Mouse (Mus musculus): ENCODE data around the gene Myh14.
"Not testable (repeated sequence)": the region's sequence is repeated elsewhere in the genome, so short reads cannot be mapped to it uniquely, and the experiment has no call there.

Myh14 gene

DNA sequence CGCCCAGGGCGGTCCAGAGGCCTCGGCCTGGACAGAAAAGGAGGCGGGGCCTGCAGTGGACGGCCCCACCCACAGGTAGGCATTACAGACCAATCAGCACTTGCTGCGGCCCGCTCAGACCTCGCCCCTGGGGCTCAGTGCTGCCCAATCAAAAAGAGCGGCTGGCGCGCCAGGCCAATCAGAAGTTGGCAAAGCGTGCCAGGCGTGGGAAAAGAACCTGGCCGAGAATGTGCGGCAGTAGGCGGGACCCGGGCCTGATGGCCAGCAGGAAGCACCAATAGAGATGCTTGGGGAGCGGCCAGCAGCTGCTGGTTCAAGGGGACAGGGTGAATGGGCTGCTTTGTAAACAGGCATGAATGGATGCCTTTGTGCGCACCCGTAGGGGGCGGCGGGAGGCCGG is at the start of gene Myh14:
Myh14 (minus strand) TSS at position 41 of the 400 bp plus-strand sequence.
- peak; percentile 96 for DNase-seq (ENCODE audit: low spot score)

DNA sequence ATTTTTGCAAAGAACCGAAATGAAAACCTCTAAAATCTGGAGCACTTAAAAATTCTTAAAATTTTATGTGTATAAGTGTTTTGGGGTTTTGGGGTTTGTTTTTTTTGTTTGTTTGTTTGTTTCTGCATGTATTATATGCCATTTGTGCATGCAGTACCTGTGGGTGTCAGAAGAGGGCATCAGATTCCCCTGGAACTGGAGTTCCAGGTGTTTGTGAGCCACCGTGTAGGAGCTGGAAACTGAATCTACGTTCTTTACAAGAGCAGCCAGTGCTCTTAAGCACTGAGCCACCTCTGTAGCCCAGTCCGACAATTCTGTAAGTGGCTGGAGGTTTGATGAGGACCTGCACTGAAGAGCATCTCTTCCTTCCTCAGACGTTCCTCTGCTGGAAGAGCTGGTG is 39.2 kb upstream of the Myh14 start:
- no peak for DNase-seq (ENCODE audit: low spot score)

DNA sequence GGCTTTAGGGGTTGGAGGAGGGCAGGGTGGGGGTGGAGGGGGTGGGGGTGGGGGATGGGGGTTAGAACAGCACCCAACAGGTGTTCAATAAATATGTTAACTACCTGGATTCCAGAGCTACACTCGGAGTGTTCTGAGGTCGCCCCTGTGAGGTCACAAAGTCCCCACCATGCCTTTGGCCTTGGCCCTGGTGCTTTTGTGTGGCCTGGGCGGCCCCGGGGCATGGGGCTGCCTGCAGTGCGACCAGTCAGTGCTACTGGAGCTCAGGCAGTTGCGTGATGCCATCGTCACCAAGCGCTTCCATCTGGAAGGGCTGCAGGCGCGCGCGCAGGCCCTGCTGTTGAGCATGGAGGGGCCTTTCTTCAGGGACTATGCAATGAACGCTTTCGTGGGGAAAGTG is 37.9 kb upstream of the Myh14 start, which contains the start of gene Izumo2:
Izumo2 (plus strand) TSS at position 169 of the 400 bp plus-strand sequence.
- no peak for DNase-seq (ENCODE audit: low spot score)

DNA sequence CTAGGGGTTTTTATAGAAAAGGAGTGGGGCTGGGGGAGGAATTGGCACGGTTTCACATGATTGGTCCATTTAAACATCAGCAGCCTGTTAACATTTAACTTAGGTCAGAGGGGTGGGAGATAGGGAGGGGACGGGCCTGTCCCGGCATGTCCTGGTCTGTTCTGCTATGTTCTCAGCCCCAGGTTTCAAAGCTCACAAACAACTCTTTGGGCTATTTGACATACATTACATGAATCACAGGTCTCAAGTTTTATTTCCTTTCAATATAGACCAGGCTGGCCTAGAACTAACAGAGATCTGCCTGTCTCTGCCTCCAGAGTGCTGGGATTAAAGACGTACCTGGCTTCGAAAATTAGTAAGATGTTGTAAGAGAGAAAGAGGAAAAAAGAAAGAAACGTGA is 37.5 kb upstream of the Myh14 start:
- not testable (repeated sequence) for DNase-seq (ENCODE audit: low spot score)

DNA sequence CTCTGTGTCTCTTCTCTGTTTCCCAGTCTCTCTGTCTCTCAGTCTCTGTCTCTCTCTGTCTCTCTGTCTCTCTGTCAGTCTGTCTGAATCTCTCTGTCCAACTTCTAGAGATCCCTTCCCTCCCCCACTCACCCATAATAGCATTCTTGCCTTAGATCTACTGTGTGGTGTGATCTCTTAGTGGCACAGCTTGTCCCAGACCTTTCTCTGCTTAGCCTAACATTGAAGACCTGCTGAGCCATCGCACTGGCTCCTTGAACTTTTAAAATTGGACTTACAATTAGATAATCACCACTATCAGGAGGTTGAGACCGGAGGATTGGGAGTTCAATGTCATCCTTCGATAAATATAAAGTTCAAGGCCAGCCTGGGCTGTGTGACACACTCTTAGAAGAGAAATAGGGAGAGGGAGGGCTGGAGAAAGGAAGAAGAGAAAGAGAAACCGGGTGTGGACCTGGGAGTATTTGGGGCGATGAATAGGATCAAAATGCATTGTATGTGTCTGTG is 36.6 kb upstream of the Myh14 start:
- DNase-seq (ENCODE audit: low spot score): no peak

DNA sequence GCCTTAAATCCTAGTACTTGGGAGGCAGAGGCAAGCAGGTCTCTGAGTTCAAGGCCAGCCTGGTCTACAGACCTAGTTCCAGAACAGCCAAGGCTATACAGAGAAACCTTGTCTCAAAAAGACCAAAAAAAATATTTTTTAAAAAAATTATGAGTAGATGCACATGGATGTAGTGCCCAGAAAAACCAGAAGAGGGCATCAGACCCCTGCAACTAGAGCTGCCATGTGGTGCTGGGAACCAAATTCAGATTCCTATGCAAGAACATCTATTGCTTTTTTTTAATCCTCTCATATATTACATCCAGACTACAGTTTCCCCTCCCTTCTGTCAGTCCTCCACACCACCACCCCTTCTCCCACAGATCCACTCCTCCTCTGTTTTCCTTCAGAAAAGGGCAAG is 35.7 kb upstream of the Myh14 start:
- no peak for DNase-seq (ENCODE audit: low spot score)

DNA sequence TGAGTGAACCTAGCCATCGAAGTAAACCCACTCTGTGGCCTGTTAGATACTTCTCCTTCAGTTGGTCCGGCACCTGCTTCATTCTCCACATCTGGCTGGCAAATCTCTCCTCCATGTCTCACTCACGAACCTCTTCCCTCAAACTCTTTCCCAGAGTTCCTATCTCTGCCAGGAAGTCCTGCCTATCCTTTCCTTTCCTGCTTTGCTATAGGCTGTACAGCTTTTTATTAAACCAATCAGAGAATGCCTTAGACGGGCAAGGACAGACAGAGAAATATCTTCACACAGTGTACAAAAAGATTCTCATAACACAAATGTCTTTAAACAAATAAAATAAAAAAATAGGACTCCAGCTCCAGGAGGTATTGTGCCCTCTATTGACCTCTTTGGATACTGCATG is 34.4 kb upstream of the Myh14 start:
- no peak for DNase-seq (ENCODE audit: low spot score)

DNA sequence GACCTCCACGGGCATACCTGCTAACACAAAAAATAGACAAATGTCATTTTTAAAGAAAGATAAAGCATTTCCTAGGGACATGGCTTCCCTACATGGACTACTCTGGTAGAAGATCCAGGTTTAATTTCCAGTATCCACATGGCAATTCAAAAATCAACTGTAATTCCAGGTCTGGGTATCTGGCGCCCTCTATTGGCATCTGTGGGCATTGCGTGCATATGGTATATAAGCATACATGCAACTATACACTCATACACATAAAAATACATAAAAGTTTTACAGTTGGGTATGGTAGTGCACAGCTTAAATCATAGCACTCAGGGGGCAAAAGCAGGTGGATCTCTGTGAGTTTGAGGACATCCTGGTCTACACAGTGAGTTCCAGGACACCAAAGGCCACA is 33.7 kb upstream of the Myh14 start:
- peak; percentile 58 for DNase-seq (ENCODE audit: low spot score)

DNA sequence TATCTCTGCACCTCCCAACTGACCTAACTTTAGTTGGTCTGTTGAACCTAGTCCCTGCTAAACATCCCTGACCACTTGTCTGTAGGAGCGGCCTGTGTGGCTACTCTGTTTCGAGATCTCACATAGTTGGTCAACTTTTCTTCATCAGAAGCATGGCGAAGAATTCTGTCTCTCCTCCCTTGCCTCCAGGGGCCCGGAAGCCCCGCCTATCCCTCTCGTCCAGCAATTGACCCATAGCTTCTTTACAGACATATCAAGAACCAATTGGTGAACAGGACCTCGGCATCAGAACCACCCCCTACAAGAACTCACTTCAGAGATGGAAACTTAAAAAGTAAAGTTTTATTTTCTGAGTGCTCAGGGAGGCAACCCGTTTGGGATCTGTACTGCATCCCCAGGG is 32.3 kb upstream of the Myh14 start:
- no peak for DNase-seq (ENCODE audit: low spot score)

DNA sequence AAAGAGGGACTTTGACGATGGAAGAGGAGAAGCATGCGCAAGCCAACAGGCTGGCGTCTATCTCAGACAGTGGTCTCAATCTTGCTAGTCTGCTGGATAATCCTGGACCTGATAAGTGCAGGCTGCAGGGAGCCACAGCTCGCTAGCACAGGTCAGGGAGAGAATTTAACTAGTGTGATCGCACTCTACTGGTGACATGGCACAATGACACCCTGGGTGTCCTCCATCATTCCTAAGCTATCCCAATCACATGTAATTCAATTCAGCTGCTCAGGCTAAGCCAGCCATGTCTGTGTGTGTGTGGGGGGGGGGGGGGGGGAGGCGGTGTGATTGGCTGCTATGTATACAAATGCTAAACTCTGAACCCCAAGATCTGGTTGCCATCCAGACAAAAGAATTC is 31.3 kb upstream of the Myh14 start:
- DNase-seq (ENCODE audit: low spot score): peak; percentile 65

DNA sequence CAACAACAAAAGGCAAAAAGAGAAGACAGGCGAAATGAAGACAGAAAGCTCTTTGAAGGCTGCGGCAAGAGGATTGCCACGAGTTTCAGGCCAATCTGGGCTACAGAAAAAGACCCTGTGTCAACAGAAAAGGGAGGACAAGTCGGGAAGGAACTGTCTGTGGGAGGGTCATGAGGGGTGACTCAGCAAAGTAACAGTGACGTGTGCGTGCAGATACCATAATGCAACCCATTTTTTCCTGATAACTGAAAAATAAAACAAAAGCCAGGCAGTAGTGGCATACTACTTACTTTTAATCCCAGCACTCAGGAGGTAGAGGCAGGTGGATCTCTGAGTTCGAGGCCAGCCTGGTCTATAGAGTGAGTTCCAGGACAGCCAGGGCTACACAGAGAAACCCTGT is 27.3 kb upstream of the Myh14 start:
- DNase-seq (ENCODE audit: low spot score): no peak

DNA sequence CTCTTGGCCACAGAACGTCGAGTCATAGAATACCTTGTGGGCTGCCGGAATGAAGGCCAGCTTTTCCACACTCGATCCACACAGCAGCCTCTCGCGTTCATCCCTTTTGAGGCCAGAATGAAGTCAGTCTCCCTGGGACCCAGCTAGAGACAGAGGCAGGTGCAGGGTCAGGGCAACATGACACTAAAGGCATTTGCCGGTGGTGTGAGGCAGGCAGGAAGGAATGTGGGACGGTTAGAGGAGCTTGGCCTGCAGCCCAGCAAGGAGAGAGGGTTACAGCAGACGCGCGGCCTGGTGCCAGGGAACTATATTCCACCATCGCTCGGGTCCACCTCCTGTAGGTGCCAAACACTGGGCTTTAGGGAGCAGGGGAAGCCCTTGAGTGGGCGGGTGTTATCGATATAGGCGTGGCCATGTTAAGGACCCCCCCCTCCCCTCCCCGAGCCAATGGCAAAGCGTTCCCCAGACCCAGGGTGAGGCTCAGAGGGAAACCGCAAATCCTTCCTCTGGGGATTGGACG is 26.6 kb upstream of the Myh14 start:
- DNase-seq (ENCODE audit: low spot score): no peak

DNA sequence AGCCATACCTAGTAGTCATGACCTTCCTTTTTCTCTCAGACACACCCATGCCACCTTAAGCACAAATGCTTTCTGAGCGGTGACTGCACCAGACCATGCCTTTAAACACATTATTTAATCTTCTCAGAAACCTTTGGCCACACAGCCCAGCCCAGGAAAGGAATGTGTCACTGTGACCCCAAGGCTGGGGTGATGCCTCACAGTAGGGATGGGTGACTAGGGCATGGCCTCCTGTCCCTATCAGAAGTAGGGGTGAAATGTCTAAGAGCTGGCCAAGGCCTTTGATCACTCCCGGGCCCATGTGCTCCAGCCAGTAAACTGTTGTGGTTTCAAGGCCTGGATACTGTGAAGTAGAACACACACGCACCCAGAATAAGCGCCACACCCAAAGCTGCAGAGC is 24.6 kb upstream of the Myh14 start:
- DNase-seq (ENCODE audit: low spot score): no peak

DNA sequence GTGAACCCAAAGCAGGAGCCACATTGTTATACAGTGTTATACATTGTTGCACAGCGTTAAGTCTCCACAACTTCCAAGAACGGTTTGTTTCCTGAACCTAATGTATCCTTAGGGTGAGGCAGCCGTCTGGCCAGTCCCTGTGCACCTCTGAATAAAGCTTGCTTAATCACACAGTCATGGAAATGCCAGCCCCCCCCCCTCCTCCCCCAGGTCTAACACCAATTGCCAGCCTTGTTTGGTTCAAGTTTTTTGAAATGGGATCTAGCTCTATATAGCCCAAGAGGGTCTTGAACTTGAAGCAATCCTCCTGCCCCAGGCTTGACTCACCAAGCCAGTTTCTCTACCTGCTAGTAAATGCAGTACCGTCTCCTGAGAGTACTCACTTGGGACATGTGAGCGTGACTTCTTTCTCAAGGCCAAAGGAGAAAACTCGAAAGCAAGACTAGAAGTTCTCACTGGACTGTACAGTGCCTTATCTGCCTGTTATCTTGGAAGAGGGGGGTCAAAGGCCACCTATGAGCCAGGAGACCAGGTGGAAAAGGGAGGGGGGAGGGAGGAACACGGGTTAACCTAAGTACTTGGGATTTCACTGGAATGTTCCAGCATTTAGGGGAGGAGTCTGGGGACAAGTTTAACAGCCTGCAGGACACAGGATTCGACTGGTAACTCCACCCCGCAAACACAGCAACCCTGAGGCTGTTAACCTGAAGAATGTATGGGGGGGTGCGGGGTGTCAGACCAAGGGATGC is 23.0 kb upstream of the Myh14 start:
- DNase-seq (ENCODE audit: low spot score): no peak

DNA sequence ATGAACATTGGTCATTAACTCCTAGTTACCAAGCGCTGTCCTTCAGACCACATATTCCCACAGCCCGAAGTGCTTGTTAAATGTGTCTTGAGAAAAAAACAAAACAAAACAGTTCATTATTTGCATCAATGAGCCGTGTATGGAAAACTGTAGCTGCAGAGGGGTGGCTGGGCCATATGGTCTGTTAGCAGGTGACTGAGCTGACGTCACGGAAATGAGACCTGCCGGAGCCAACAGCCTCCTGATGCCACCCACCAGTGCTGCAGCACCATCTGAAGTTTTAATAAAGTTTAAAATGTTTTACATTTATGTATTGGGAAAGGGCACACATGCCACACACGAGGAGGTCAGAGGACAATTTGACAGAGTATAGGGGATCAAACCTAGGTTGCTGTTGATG is 18.7 kb upstream of the Myh14 start:
- DNase-seq (ENCODE audit: low spot score): no peak

DNA sequence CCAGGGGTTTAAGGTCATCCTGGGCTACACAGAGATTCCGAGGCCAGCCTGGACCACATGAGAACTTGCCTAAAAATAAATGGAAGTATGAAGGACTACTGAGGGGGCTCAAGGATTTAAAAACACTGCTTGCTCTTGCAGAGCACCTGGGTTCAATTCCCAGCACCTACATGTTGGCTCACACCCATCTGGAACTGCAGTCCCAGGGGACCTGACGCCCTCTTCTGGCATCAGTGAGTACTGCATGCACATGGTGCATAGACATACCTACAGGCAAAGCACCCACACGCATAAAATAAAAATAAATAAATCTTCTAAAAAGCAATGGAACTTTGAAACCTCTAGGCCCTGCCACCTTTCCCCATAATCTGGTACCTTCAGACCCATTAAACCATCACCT is 18.2 kb upstream of the Myh14 start:
- no peak for DNase-seq (ENCODE audit: low spot score)

DNA sequence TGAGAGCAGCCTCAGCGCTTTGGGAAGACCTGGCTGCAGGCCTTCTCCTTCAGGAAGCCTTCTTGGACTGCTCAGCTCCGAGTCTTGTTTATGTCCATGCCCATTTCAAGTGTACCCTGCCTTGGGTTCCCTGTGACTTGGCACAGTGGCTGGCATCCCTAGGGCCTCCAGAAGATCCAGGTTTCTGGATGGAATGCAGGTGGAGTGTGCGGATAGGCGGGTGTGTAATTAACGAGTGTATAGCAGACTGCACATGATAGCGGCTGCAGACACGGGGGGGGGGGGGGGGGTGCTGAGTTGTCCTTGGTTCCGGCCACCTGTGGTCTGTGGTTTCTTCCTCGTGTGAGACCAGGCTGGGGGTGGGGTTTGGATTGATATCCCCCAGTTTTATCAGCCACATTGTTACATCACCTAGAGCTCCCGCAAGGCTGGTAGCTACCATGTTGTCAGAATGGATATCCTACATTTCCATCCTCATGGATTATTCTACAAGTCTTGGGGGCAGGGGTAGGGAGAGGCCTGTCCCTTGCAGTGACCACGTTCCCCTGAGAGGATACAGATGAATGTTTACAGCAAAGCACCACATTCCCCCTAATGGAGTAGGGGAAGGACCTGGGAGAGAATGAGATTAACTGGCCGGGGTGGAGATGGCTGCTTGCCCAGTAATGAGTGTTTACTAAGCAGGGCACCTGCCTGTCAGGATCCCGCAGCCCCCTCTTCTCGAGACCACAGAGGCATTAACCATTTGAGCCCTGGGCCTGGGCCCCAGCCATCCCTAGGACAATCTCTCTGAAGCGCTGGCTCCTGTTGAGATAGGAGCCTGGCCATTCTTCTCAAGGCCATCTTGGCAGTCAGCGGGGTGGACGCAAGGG is 15.1 kb upstream of the Myh14 start:
- no peak for DNase-seq (ENCODE audit: low spot score)

DNA sequence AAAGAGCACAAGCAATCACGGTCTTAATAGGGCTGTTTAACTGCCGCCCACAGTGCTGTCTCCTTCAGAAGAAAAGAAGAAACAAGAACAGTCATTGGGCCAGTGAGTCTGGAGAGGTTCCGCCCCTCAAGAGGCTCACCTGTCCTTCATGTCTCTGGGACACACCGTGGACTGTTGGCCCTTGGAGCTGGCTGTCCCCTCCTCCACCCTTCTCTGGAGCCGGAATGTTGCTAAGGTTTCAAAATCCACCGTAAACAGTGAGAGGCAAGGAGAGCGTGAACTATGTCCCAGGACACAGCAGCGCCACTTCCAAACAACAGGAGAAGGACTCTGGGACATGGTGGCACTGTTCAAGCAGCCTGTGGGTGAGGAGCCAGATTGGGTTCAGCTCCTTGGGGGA is 13.0 kb upstream of the Myh14 start:
- DNase-seq (ENCODE audit: low spot score): no peak

DNA sequence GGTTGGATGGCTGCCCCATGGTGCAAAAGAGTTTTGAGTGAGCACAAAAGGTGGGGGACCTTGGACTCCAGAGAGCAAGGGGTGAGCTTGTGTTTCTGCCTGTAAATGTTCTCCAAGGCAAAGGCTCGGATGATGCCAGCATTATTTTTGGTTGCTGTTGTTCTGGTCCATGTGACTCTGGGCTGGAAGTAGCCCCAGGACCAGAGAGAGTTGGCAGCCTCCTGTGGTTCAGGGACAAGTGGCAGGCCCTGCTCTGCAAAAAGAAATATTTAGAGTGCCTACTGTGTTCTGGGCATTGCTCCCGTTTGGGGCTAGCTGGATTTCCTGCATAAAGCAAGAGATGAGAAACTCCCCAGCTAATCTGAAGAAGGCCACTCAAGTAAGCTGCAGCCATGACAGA is 6.0 kb upstream of the Myh14 start:
- peak; percentile 53 for DNase-seq (ENCODE audit: low spot score)

DNA sequence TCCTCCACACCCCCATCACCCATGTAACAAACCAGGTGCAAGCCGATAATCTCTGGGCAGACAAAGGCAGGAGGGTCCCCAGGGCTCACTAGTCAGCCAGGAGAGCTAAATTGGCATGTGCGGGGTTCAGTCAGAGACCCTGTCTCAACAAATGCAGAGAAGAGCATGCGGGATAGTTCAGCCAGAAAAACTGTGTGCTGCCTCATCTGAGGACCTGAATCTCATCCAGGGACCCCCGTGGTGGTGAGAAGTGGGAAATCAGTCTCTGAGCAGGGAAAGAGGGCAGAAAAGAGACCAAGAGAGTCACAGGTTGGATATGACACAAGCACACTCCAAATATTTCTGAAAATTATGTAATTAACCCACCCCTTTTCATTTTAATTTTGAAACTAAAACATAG is 5.5 kb upstream of the Myh14 start:
- DNase-seq (ENCODE audit: low spot score): no peak

DNA sequence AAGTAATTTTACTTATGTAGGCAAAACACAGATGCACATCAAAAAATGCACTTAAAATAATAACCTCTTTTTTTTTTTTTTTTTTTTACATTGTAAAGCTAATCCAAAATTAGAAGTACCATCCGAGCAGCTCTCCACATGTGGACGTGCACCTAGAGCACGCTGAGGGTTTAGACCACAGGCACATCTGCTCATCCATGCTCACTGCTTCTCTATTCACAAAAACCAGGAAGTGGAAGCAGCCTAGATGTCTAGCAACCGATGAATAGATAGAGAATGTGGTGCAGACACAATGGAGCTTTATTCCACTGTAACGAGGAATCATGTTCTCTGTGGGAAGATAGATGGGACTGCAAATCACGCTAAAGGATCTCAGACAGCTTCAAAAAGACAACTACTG is 4.5 kb upstream of the Myh14 start:
- no peak for DNase-seq (ENCODE audit: low spot score)

DNA sequence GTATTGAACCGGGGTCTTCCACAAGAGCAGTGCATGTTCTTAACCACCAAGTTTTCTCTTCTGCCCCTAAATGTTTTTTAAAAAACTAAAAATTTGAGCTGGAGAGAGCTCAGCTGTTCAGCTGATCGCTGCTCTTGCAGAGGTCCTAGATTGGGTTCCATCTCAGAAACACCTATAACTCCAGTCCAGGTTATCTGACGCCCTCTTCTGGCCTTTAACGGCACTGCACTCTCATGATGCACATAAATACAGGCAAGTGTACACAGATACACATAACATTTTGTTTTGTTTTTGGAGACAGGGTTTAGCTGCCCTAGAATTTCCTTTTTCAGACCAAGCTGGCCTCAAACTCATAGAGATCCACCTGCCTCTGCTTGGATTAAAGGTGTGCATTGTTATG is 3.9 kb upstream of the Myh14 start:
- no peak for DNase-seq (ENCODE audit: low spot score)

DNA sequence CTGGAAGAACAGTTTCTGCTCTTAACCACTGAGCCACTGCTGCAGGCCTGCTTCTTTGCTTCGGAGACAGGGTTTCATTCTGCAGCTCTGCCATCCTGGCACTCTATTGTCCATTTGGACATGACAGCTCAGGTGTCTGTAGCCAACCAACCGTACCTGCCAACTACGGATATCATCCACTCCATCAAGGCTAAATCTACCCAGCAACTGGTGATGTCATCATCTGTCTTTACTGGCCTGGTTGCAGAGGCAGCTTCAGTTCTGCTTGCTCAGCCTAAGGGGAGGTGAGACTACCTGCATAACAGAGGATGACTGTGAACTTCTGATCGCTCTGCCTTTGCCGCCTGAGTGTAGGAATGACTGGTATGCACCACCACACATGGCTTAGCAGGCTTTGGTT is 1.6 kb upstream of the Myh14 start:
- DNase-seq (ENCODE audit: low spot score): peak; percentile 40
